Mouse (Mus musculus): ENCODE data around the gene 4933424G06Rik. TPM values are rescaled to one million over a fixed set of nuclear protein-coding genes. Genes with fewer than 3 reads are reported as not detected.

4933424G06Rik gene
- polyA plus RNA-seq, 1 experiment from 2014 or later: not detected

DNA sequence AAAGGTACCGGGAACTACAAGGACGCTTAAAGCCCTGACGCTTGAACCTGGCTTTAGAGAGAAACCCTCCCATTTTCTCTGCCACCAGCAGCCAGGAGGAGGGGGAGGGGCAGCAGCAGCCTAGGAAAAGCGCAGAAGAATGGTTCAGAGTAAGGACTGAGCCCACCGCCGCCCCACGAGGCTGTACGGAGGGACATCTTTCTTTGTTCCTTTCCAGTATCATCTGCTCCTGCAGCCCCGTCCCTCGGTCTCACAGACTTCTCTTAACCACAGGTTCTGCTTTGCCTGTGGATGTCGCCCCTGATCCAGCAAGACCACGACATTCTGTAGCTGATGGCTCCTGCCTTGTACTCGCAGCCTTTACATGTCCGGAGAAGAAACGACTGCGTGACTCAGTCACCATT, 75.3 kb downstream of the 4933424G06Rik start:
- Histone ChIP-seq H3K9ac (replicated peaks; ENCODE audit: low read depth, low read length) (peak overlapping the region; percentile 15), H3K9me3 (ENCODE audit: control insufficient read depth, low read depth, low read length) (no peaks in the 10 kb centered on the region), H3K4me2 (replicated peaks; ENCODE audit: low read depth, low read length) (peak overlapping the region; percentile 88), H3K27ac (ENCODE audit: low read length) (no peak overlapping the region), H3K36me3 (ENCODE audit: control insufficient read depth, insufficient read depth, low read length) (no peaks in the 10 kb centered on the region), H3K4me1 (ENCODE audit: control insufficient read depth, insufficient read depth, low read length) (no peaks in the 10 kb centered on the region), H3K27me3 (ENCODE audit: control insufficient read depth, insufficient read depth, low read length) (no peaks in the 10 kb centered on the region), H3K4me3 (ENCODE audit: low read depth, low read length) (peak overlapping the region; percentile 39)
- peak; percentile 33; the same call in 1 of the 2 replicates for ATAC-seq (ENCODE audit: insufficient number of reproducible peaks, insufficient read depth, low FRiP score, low read depth)
- WGBS: under 1% methylated on average over 16 of the region's 16 CpGs

DNA sequence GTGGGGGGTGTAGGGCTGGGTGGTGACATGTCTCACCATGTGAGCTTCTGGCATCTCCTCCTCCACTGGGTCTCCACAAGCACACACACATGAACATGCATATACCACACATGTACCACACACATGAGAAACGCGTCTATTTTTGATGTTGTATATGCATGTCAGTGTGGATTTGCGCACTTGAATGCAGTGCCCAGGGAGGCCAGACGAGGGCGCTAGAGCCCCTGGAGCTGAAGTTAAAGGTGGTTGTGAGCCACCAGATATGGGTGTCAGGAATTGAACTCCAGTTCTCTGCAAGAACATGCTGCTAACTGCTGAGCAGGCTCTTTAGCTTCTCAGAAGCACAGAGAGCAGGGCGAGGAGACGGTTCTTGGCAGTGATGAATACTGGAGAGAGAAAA, 76.4 kb downstream of the 4933424G06Rik start:
- H3K4me2 ChIP-seq (replicated peaks; ENCODE audit: low read depth, low read length): no peak overlapping the region
- H3K9me3 ChIP-seq (ENCODE audit: control insufficient read depth, low read depth, low read length): no peaks in the 10 kb centered on the region
- H3K27me3 ChIP-seq (ENCODE audit: control insufficient read depth, insufficient read depth, low read length): no peaks in the 10 kb centered on the region
- H3K36me3 ChIP-seq (ENCODE audit: control insufficient read depth, insufficient read depth, low read length): peaks cover 4% of the 10 kb centered on the region; the same call in 1 of the 2 replicates
- no peak overlapping the region for H3K9ac ChIP-seq (replicated peaks; ENCODE audit: low read depth, low read length)
- H3K4me3 ChIP-seq (ENCODE audit: low read depth, low read length): no peak overlapping the region
- no peak overlapping the region for H3K27ac ChIP-seq (ENCODE audit: low read length)
- WGBS: 88% methylated on average over 7 of the region's 7 CpGs
- no peak for ATAC-seq (ENCODE audit: insufficient number of reproducible peaks, insufficient read depth, low FRiP score, low read depth)
- no peaks in the 10 kb centered on the region for H3K4me1 ChIP-seq (ENCODE audit: control insufficient read depth, insufficient read depth, low read length)

DNA sequence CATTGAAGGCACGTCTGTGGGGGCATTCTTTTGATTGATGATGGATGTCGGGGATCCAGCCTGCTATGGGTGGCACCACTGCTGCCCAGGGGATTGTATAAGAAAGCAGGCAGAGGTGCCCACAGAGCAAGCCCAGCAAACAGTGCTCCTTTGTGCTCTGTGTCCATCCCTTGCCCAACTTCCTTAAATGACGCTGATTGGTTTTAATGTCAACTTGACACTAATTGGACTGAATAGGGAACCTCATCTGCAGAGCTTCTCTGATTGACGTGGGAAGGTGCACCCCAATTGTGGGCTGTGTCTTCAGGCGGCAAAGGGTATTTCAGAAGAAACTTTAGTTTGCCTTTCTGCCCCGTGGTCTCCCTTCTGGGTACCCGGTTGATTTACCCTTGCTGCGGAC, 79.5 kb downstream of the 4933424G06Rik start:
- H3K4me3 ChIP-seq (ENCODE audit: low read depth, low read length): no peak overlapping the region
- H3K9me3 ChIP-seq (ENCODE audit: control insufficient read depth, low read depth, low read length): no peaks in the 10 kb centered on the region
- no peaks in the 10 kb centered on the region for H3K4me1 ChIP-seq (ENCODE audit: control insufficient read depth, insufficient read depth, low read length)
- peaks cover 27% of the 10 kb centered on the region for H3K36me3 ChIP-seq (ENCODE audit: control insufficient read depth, insufficient read depth, low read length)
- H3K9ac ChIP-seq (replicated peaks; ENCODE audit: low read depth, low read length): no peak overlapping the region
- 81% methylated on average over 8 of the region's 8 CpGs for WGBS
- no peak overlapping the region for H3K4me2 ChIP-seq (replicated peaks; ENCODE audit: low read depth, low read length)
- H3K27ac ChIP-seq (ENCODE audit: low read length): no peak overlapping the region
- H3K27me3 ChIP-seq (ENCODE audit: control insufficient read depth, insufficient read depth, low read length): no peaks in the 10 kb centered on the region
- no peak for ATAC-seq (ENCODE audit: insufficient number of reproducible peaks, insufficient read depth, low FRiP score, low read depth)

DNA sequence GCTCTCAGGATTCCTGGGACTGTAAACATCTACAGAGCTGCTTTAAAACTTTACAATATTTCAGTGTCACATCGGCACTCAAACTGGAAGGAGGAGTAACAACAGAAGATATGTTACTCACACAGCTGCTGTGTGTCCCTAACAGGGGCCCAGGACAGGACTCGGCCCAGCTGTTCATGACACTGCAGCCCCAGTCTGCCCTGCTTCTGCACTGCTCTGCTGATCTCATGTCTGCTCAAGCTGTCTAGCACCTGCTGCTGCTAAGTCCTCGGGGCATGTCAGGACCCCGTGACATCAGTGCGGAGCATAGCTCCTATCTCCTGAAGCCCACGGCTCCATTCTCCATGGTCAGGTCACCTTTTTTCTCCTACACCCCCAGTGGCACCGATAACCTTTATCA, 86.8 kb downstream of the 4933424G06Rik start:
- no peak overlapping the region for H3K4me2 ChIP-seq (replicated peaks; ENCODE audit: low read depth, low read length)

DNA sequence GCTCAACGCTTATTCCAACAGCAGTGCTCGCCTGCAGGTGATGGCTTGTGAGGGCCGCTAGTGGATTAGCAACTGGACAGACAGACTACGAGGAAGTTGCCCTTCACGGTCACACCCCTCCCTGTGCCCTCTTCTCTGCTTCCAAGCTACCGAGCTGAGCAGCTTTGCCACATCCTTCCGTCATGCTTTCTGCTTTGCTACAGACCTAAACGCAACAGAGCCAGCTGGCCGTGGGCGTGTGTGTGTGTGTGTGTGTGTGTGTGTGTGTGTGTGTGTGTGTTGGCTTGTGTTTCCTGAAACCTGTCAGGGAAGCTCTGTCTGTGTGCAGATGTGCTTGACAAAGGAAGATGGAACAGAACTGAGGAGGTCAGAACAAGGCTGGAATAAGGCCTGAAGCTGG, 87.5 kb downstream of the 4933424G06Rik start:
- no peaks in the 10 kb centered on the region for H3K9me3 ChIP-seq (ENCODE audit: control insufficient read depth, low read depth, low read length)
- no peak overlapping the region for H3K27ac ChIP-seq (ENCODE audit: low read length)
- 69% methylated on average over 10 of the region's 10 CpGs for WGBS
- peaks cover 65% of the 10 kb centered on the region for H3K36me3 ChIP-seq (ENCODE audit: control insufficient read depth, insufficient read depth, low read length)
- no peaks in the 10 kb centered on the region for H3K4me1 ChIP-seq (ENCODE audit: control insufficient read depth, insufficient read depth, low read length)
- ATAC-seq (ENCODE audit: insufficient number of reproducible peaks, insufficient read depth, low FRiP score, low read depth): no peak
- no peak overlapping the region for H3K4me3 ChIP-seq (ENCODE audit: low read depth, low read length)
- no peak overlapping the region for H3K4me2 ChIP-seq (replicated peaks; ENCODE audit: low read depth, low read length)
- no peak overlapping the region for H3K9ac ChIP-seq (replicated peaks; ENCODE audit: low read depth, low read length)
- H3K27me3 ChIP-seq (ENCODE audit: control insufficient read depth, insufficient read depth, low read length): no peaks in the 10 kb centered on the region

More for the DNA sequence above, 86.8 kb downstream of the 4933424G06Rik start:
- no peak for ATAC-seq (ENCODE audit: insufficient number of reproducible peaks, insufficient read depth, low FRiP score, low read depth)
- no peaks in the 10 kb centered on the region for H3K27me3 ChIP-seq (ENCODE audit: control insufficient read depth, insufficient read depth, low read length)
- no peak overlapping the region for H3K4me3 ChIP-seq (ENCODE audit: low read depth, low read length)
- peaks cover 63% of the 10 kb centered on the region for H3K36me3 ChIP-seq (ENCODE audit: control insufficient read depth, insufficient read depth, low read length)
- no peak overlapping the region for H3K9ac ChIP-seq (replicated peaks; ENCODE audit: low read depth, low read length)
- no peaks in the 10 kb centered on the region for H3K9me3 ChIP-seq (ENCODE audit: control insufficient read depth, low read depth, low read length)
- WGBS: 86% methylated on average over 7 of the region's 7 CpGs
- no peak overlapping the region for H3K27ac ChIP-seq (ENCODE audit: low read length)
- no peaks in the 10 kb centered on the region for H3K4me1 ChIP-seq (ENCODE audit: control insufficient read depth, insufficient read depth, low read length)

DNA sequence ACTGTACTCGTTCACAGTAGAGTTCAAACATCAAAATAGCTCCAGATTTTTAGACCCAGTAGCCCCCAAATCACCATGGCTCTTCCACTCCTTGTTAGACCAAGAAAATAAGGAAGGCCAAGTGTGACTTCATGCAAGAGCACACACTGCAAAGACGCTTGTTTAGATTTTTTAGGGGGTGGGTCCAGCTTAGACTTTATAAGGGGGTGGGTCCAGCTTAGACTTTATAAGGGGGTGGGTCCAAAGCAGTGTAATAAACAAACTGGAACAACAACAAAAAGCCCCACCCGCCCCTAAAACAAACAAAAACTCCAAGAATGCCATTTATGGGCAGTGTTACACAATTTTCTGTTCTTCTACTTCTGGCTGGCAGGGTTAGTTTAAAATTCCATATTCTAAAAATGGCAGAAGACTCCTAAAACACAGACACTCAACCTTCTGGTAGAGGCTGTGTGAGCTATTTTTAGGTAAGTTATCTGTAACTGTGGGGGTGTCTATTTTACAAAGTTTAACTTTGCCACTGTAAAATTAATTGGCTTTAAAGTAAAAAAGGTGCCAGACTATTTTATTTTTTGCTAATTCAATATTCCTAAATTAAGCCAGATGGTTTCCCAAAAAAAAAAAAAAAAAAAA, 90.5 kb downstream of the 4933424G06Rik start:
- no peak overlapping the region for H3K4me3 ChIP-seq (ENCODE audit: low read depth, low read length)
- no peaks in the 10 kb centered on the region for H3K9me3 ChIP-seq (ENCODE audit: control insufficient read depth, low read depth, low read length)
- no peak for ATAC-seq (ENCODE audit: insufficient number of reproducible peaks, insufficient read depth, low FRiP score, low read depth)
- no peak overlapping the region for H3K4me2 ChIP-seq (replicated peaks; ENCODE audit: low read depth, low read length)
- no peaks in the 10 kb centered on the region for H3K27me3 ChIP-seq (ENCODE audit: control insufficient read depth, insufficient read depth, low read length)
- H3K4me1 ChIP-seq (ENCODE audit: control insufficient read depth, insufficient read depth, low read length): no peaks in the 10 kb centered on the region
- peaks cover 64% of the 10 kb centered on the region for H3K36me3 ChIP-seq (ENCODE audit: control insufficient read depth, insufficient read depth, low read length)
- no peak overlapping the region for H3K27ac ChIP-seq (ENCODE audit: low read length)
- WGBS: 73% methylated on average over 3 of the region's 3 CpGs
- no peak overlapping the region for H3K9ac ChIP-seq (replicated peaks; ENCODE audit: low read depth, low read length)

DNA sequence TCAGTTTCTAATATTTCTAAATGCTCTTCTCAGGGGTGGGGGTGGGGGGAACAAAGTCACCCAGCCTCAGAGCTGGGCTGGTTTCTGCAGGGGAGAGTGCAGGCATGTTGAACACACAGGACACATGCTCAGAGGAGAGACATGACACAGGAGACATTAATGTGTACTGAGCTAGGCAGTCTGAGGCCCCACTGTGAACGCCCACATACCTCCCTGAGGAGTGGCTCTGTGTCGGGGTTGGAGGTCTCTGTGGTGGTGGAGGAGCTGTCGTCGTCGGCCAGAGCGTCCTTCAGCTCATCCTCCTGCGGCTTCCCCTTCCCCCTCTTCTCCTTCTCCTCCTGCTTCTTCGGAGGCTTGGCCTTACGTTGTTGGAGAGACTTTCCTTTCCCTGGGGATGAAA, 94.3 kb downstream of the 4933424G06Rik start:
- Histone ChIP-seq H3K27ac (ENCODE audit: low read length) (no peak overlapping the region), H3K4me3 (ENCODE audit: low read depth, low read length) (no peak overlapping the region), H3K9ac (replicated peaks; ENCODE audit: low read depth, low read length) (no peak overlapping the region), H3K27me3 (ENCODE audit: control insufficient read depth, insufficient read depth, low read length) (no peaks in the 10 kb centered on the region), H3K4me1 (ENCODE audit: control insufficient read depth, insufficient read depth, low read length) (no peaks in the 10 kb centered on the region), H3K4me2 (replicated peaks; ENCODE audit: low read depth, low read length) (no peak overlapping the region), H3K36me3 (ENCODE audit: control insufficient read depth, insufficient read depth, low read length) (peaks cover 76% of the 10 kb centered on the region), H3K9me3 (ENCODE audit: control insufficient read depth, low read depth, low read length) (no peaks in the 10 kb centered on the region)
- 64% methylated on average over 9 of the region's 9 CpGs for WGBS
- no peak for ATAC-seq (ENCODE audit: insufficient number of reproducible peaks, insufficient read depth, low FRiP score, low read depth)

DNA sequence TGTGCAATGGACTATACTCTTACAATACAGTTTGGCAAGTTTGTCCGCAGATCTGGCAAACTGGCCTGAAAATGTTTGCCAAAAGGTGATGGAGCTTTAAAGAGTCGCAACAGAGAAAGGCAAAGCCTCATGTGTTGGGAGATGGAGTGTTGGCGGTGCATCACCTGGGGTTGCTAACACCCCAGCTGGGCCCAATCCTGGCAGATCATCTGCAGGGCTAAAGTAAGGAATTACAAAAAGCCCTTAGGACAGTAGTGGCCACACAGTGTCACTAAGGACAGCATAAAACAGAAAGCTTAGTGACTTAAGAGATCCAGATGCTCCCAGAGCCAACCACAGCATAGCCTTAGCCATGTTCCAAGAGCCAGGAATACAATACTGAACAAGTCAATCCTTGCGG, 94.9 kb downstream of the 4933424G06Rik start:
- H3K4me2 ChIP-seq (replicated peaks; ENCODE audit: low read depth, low read length): no peak overlapping the region
- no peaks in the 10 kb centered on the region for H3K9me3 ChIP-seq (ENCODE audit: control insufficient read depth, low read depth, low read length)
- 92% methylated on average over 4 of the region's 4 CpGs for WGBS
- H3K27me3 ChIP-seq (ENCODE audit: control insufficient read depth, insufficient read depth, low read length): no peaks in the 10 kb centered on the region
- no peak overlapping the region for H3K27ac ChIP-seq (ENCODE audit: low read length)
- no peaks in the 10 kb centered on the region for H3K4me1 ChIP-seq (ENCODE audit: control insufficient read depth, insufficient read depth, low read length)
- peaks cover 75% of the 10 kb centered on the region for H3K36me3 ChIP-seq (ENCODE audit: control insufficient read depth, insufficient read depth, low read length)
- H3K9ac ChIP-seq (replicated peaks; ENCODE audit: low read depth, low read length): no peak overlapping the region
- no peak for ATAC-seq (ENCODE audit: insufficient number of reproducible peaks, insufficient read depth, low FRiP score, low read depth)
- no peak overlapping the region for H3K4me3 ChIP-seq (ENCODE audit: low read depth, low read length)
